Mouse (Mus musculus): ENCODE data around the gene Serhl. TPM values are rescaled to one million over a fixed set of nuclear protein-coding genes. Genes with fewer than 3 reads are reported as not detected.

Gene Serhl
- polyA plus RNA-seq, 1 experiment = 106 TPM

- H3K36me3 ChIP-seq (ENCODE audit: control insufficient read depth, insufficient read depth, low read length) = no peaks in the 10 kb centered on the region
- no peaks in the 10 kb centered on the region for H3K27me3 ChIP-seq (replicated peaks; ENCODE audit: control insufficient read depth, insufficient read depth, low read length)
- peak; percentile 78 for DNase-seq
- no peaks in the 10 kb centered on the region for H3K4me1 ChIP-seq (ENCODE audit: control insufficient read depth, insufficient read depth, low read length)
- H3K27ac ChIP-seq (ENCODE audit: insufficient read depth, low read depth, low read length) = no peak overlapping the region
- no peak overlapping the region for H3K4me3 ChIP-seq (ENCODE audit: insufficient read depth, low read depth, low read length)
- 43% methylated on average over 13 of the region's 13 CpGs for WGBS
- TF ChIP-seq CTCF (conservative IDR thresholded peaks at IDR 0.05; ENCODE audit: insufficient read depth, insufficient read length, low read depth, low read length) = no peak
- no peak for TF ChIP-seq POLR2A (IDR thresholded peaks at IDR 0.05; ENCODE audit: low read depth, low read length)
Measured at GRCm38 (mm10) chr15:83084022-83084640, 5.2 kb upstream of the Serhl start.

GRCm38 (mm10) chr15:83085901-83086300 is 3.4 kb upstream of the Serhl start:
- 31% methylated on average over 7 of the region's 7 CpGs for WGBS
- no peaks in the 10 kb centered on the region for H3K36me3 ChIP-seq (ENCODE audit: control insufficient read depth, insufficient read depth, low read length)
- DNase-seq = peak; percentile 53
- H3K27ac ChIP-seq (ENCODE audit: insufficient read depth, low read depth, low read length) = no peak overlapping the region
- no peak for TF ChIP-seq POLR2A (IDR thresholded peaks at IDR 0.05; ENCODE audit: low read depth, low read length)
- peak; percentile 83 for TF ChIP-seq CTCF (conservative IDR thresholded peaks at IDR 0.05; ENCODE audit: insufficient read depth, insufficient read length, low read depth, low read length)
- H3K4me3 ChIP-seq (ENCODE audit: insufficient read depth, low read depth, low read length) = no peak overlapping the region
- H3K27me3 ChIP-seq (replicated peaks; ENCODE audit: control insufficient read depth, insufficient read depth, low read length) = no peaks in the 10 kb centered on the region
- no peaks in the 10 kb centered on the region for H3K4me1 ChIP-seq (ENCODE audit: control insufficient read depth, insufficient read depth, low read length)

GRCm38 (mm10) chr15:83086636-83087328 is 2.5 kb upstream of the Serhl start:
- Histone ChIP-seq H3K4me3 (ENCODE audit: insufficient read depth, low read depth, low read length) (no peak overlapping the region), H3K27ac (ENCODE audit: insufficient read depth, low read depth, low read length) (no peak overlapping the region), H3K36me3 (ENCODE audit: control insufficient read depth, insufficient read depth, low read length) (no peaks in the 10 kb centered on the region), H3K27me3 (replicated peaks; ENCODE audit: control insufficient read depth, insufficient read depth, low read length) (no peaks in the 10 kb centered on the region), H3K4me1 (ENCODE audit: control insufficient read depth, insufficient read depth, low read length) (no peaks in the 10 kb centered on the region)
- TF ChIP-seq POLR2A (IDR thresholded peaks at IDR 0.05; ENCODE audit: low read depth, low read length) (no peak), CTCF (conservative IDR thresholded peaks at IDR 0.05; ENCODE audit: insufficient read depth, insufficient read length, low read depth, low read length) (no peak)
- WGBS = 94% methylated on average over 13 of the region's 13 CpGs
- no peak for DNase-seq

GRCm38 (mm10) chr15:83088495-83089428 is 544 bp upstream of the Serhl start:
- 29% methylated on average over 27 of the region's 27 CpGs for WGBS
- Histone ChIP-seq H3K36me3 (ENCODE audit: control insufficient read depth, insufficient read depth, low read length) (no peaks in the 10 kb centered on the region), H3K4me3 (ENCODE audit: insufficient read depth, low read depth, low read length) (no peak overlapping the region), H3K27ac (ENCODE audit: insufficient read depth, low read depth, low read length) (no peak overlapping the region), H3K4me1 (ENCODE audit: control insufficient read depth, insufficient read depth, low read length) (no peaks in the 10 kb centered on the region), H3K27me3 (replicated peaks; ENCODE audit: control insufficient read depth, insufficient read depth, low read length) (no peaks in the 10 kb centered on the region)
- DNase-seq = no peak
- TF ChIP-seq CTCF (conservative IDR thresholded peaks at IDR 0.05; ENCODE audit: insufficient read depth, insufficient read length, low read depth, low read length) = no peak
- no peak for TF ChIP-seq POLR2A (IDR thresholded peaks at IDR 0.05; ENCODE audit: low read depth, low read length)

- no peak for DNase-seq
- TF ChIP-seq POLR2A (IDR thresholded peaks at IDR 0.05; ENCODE audit: low read depth, low read length) = no peak
- TF ChIP-seq CTCF (conservative IDR thresholded peaks at IDR 0.05; ENCODE audit: insufficient read depth, insufficient read length, low read depth, low read length) = no peak
- 47% methylated on average over 3 of the region's 3 CpGs for WGBS
- Histone ChIP-seq H3K27ac (ENCODE audit: insufficient read depth, low read depth, low read length) (no peak overlapping the region), H3K4me1 (ENCODE audit: control insufficient read depth, insufficient read depth, low read length) (no peaks in the 10 kb centered on the region), H3K4me3 (ENCODE audit: insufficient read depth, low read depth, low read length) (no peak overlapping the region), H3K27me3 (replicated peaks; ENCODE audit: control insufficient read depth, insufficient read depth, low read length) (no peaks in the 10 kb centered on the region), H3K36me3 (ENCODE audit: control insufficient read depth, insufficient read depth, low read length) (no peaks in the 10 kb centered on the region)
Measured at GRCm38 (mm10) chr15:83090874-83091273, 1.6 kb downstream of the Serhl start.

- DNase-seq = no peak
- H3K4me3 ChIP-seq (ENCODE audit: insufficient read depth, low read depth, low read length) = no peak overlapping the region
- H3K27ac ChIP-seq (ENCODE audit: insufficient read depth, low read depth, low read length) = no peak overlapping the region
- no peaks in the 10 kb centered on the region for H3K27me3 ChIP-seq (replicated peaks; ENCODE audit: control insufficient read depth, insufficient read depth, low read length)
- no peak for TF ChIP-seq CTCF (conservative IDR thresholded peaks at IDR 0.05; ENCODE audit: insufficient read depth, insufficient read length, low read depth, low read length)
- no peak for TF ChIP-seq POLR2A (IDR thresholded peaks at IDR 0.05; ENCODE audit: low read depth, low read length)
- no peaks in the 10 kb centered on the region for H3K36me3 ChIP-seq (ENCODE audit: control insufficient read depth, insufficient read depth, low read length)
- H3K4me1 ChIP-seq (ENCODE audit: control insufficient read depth, insufficient read depth, low read length) = no peaks in the 10 kb centered on the region
- WGBS = 71% methylated on average over 2 of the region's 2 CpGs
Measured at GRCm38 (mm10) chr15:83093687-83094086, 4.4 kb downstream of the Serhl start.

Measured in kidney, adult 2 months (tissue).